Mouse (Mus musculus) layer of hippocampus, postnatal 10 days (tissue): ENCODE results near the gene Eif2s2. TPM values are rescaled to one million over a fixed set of nuclear protein-coding genes. Genes with fewer than 3 reads are reported as not detected.
"Not testable (repeated sequence)": the region's sequence is repeated elsewhere in the genome, so short reads cannot be mapped to it uniquely, and the experiment has no call there.

Source experiments
- DNase-seq, 2 experiments: peaks; one replicate each; pipeline ENCODE4 v3.0.0; 2021; ENCODE audit warnings: low spot score in 2 of 2
- long read RNA-seq: library from polyadenylated mRNA; stranded (forward); transcript quantifications from one replicate; pipeline ENCODE4 v2.0.0, GENCODE M21; 2023
- total RNA-seq, 2 experiments: library from RNA; stranded (reverse); gene quantifications; 2 replicates each; pipeline ENCODE4 v1.2.3; 2021

Eif2s2 gene
- total RNA-seq, result 10 to 100 TPM; 81.3 to 86.1 TPM
- long read RNA-seq, full-length matches to known transcripts, result 250 of 261 reads
- long read RNA-seq, partial matches to known transcripts, result 7 of 261 reads
- long read RNA-seq, other reads (novel, unspliced or antisense), result 4 of 261 reads

DNA sequence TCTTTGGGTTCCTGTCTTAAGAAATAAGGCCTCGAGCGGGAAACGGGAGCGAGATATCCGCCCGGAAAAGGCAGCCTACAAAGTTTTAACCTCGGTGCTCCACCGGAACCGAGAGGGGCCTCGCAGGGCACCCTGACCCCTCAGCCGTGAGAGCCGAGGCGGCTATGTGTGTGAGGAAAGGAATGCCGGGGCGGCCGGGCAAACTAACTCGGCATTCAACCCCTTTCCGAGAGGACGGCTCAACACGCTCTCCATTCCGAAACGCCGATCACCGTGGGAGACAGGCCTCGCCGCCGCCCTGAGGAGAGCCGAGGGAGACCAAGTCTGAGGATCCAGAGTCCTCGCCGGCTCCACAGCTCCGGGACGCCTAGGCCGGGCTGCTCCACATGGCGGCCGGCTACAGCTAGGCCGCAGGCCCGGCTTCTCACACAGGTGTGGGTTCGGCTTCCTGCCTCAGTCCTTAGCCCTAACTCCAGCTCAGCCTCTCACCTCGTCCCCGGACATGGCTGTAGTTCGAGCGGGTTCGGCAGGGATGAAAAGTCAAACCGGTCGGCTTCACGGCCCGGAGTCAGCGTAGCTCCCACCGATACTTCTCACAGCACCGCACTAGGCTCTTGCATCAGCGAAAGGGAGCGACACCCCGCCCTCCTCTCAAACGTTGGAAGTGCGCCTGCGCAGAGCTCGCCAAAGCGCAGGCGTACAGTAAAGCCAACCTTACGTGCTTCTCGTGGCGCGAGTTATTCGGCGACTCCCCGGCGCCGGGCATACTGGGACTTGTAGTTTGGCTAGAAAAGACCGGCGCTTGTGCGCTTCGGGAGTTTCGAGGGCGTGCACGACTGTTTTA is at the start of gene Eif2s2:
TSS of gene Eif2s2 (minus strand) at position 735 of the 844 bp plus-strand sequence.
- DNase-seq, result peak; percentile 95 to 97

- no peak for DNase-seq
These were observed 49.2 kb upstream of the Eif2s2 start for GRCm38 (mm10) chr2:154941952-154942351.

- DNase-seq, result no peak
These were observed 45.0 kb upstream of the Eif2s2 start for GRCm38 (mm10) chr2:154937547-154938390.

DNA sequence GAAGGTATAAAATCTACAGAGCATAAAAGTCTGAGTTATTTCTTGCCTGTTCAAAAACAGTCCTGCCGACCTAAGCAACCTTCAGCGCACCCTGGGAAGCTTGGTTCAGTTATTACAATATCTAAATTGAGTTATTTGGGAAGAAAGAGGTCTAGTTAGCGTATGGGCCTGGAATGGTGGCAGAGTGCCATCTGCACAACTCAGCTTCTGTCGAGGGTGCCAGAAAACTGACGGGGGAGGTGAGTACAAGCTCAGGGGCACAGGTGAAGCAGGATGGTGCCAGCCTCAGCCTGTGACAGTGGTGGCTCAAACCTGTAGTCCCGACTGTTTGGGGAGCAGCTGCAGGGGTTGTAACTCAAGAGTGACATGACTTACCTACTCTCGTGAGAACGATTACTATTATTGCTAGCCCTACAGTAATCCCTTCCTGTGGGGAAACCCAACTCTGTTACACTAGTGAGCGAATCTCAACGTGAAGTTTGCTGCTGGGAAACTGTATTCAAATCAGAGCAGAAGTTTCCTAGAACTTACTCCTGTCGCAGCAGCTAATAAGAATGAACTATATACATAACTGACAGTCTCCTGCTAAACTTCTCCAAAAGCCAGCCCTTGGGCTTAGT is 43.9 kb upstream of the Eif2s2 start:
- DNase-seq, result no peak

DNA sequence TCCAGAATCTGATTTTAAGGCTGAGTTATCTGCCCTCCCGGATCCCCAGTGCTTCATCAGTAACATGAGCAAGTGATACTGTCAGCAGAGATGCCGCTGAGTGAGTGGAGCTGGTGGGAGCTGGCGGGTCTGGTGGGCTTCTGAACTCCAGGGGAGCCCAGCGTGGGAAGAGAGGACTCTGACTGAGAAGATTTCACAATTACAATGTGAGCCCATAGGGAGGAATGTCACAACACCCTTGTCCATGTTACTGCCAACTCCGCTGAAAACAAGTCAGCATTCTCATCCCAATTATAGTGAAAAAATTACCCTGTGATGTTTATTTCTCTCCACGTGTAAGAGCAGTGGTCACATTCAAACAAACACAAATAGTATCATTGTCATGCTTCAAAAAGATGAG is 43.4 kb upstream of the Eif2s2 start:
- DNase-seq, result no peak

- DNase-seq, result peak in 1 of 2 experiments; percentile 20
These were observed 41.1 kb upstream of the Eif2s2 start for GRCm38 (mm10) chr2:154933884-154934283.

- no peak for DNase-seq
These were observed 35.6 kb upstream of the Eif2s2 start for GRCm38 (mm10) chr2:154928298-154928697.

GRCm38 (mm10) chr2:154926843-154927242 is 34.1 kb upstream of the Eif2s2 start:
- DNase-seq, result no peak

DNA sequence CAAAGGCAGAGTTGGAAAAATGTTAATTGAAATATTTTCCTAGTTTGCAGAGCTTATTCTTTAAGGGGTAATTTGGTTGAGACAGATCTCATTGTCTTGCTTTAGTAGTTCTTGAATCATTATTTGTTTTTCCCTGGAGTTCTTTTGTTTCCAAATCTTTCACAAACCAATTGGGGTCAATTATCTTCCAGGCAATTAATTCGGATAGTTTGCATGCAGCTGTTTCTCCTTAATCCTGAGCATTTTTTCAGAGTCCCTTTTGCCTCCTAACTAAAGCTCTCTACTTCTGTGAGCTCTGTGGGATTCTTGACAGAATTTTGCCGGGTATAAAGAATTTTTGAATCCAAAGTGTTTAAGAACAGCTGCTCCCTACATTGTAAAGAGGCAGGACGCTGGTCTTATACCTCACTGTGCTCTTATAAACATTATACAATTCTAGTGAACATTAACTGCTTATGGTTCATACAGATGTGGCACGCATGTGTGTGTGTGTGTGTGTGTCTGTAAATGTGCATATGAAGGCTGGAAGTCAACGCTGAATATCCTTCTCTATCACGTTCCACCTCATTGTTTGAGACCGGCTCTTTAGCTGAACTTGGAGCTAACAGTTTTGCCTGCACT is 32.8 kb upstream of the Eif2s2 start:
- DNase-seq, result no peak

GRCm38 (mm10) chr2:154922134-154922533 is 29.4 kb upstream of the Eif2s2 start:
- not testable (repeated sequence) for DNase-seq

DNA sequence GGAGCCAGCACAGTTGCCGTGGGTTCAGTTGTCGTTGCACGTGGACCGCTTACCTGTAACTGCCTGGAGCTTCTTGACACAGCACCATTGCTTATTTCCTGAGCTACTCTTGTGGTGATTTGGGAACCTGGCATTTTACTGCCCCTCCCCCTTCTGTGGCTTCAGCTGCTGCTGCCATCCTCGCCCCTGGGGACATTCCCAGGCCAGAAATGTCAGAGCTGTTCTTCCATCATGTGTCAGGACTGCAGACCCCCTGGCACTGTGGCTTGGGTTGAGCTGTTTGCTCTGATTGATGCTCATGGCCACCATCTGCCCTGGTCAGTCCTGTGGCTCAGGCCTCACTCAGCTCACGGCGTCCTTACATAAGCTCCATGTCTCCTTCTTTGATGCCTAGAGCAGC is 28.2 kb upstream of the Eif2s2 start:
- no peak for DNase-seq

- no peak for DNase-seq
These were observed 25.3 kb upstream of the Eif2s2 start for GRCm38 (mm10) chr2:154917866-154918641.

DNA sequence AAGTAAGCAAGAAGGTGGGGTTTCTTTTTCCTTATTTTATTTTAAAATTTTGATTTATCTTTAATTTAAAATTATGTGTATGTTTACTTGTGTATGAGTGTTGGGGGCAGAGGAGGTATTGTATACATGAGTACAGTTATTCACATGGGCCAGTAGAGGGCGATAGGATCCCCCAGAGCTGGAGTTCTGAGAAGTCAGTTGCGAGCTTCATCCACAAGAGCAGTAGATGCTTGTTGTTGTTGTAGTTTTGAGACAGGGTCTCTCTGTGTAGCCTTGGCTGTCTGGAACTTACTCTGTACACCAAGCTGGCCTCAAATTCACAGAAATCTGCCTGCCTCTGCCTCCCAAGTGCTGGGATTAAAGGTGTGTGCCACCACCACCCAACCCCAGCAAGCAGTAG is 23.8 kb upstream of the Eif2s2 start:
- peak in 1 of 2 experiments; percentile 24 for DNase-seq

GRCm38 (mm10) chr2:154915922-154916541 is 23.3 kb upstream of the Eif2s2 start:
- no peak for DNase-seq

DNA sequence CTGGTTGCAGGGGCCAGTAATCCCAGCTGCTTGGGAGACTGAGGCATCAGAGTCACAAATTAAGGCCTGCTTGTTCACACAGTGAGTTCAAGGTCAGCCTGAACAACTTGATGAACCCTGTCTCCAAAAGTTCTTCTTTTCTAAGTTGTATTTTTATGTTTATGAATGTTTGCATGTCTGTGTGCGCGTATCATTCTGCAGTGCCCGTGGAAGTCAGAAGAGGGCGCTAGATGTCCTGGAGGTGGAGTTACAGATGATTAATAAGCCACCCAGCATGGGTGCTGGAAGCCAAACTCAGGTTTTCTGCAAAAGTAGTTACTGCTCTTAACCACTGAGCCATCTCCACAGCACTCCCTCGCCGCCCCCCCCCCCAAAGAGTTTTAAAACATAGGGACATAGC is 17.1 kb upstream of the Eif2s2 start:
- DNase-seq, result no peak

GRCm38 (mm10) chr2:154908223-154908622 is 15.5 kb upstream of the Eif2s2 start:
- not testable (repeated sequence) for DNase-seq

DNA sequence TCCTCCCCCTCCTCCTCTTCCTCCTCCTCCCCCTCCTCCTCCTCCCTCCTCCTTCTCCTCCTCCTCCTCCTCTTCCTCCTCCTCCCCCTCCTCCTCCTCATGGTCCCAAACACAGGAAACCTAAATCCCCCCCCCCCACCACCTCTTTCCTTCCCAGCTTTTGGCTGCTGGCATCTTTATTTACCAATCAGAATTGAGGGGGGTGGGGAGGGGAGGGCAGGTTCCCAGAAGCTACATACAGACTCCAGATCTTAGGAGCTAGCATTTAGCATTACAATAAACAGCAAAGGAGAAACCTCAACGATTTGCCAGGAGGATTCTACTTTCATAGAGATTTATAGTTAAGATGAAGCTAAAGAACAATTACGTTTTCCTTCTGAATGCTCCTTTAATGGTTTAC is 13.1 kb upstream of the Eif2s2 start:
- no peak for DNase-seq

GRCm38 (mm10) chr2:154902111-154902510 is 9.4 kb upstream of the Eif2s2 start:
- DNase-seq, result no peak

GRCm38 (mm10) chr2:154899412-154899811 is 6.7 kb upstream of the Eif2s2 start:
- not testable (repeated sequence) for DNase-seq

DNA sequence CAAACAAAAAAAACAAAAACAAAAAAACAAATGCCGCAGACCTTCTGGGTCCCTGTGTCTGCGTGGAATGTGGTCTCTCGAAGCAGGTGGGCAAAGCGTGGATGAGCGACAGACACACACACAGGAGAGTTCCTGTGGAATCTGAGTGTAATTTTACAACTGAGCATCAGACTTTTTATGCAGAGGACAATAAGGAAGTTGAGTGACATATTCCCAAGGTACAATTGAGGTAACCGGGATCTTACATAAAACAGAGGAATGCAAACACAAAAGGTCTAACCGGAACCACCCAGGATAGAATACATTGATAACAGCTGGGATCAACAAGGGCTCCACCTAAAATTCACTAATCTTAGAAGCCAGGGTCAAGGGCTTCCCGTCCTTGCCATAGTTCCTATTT is 6.3 kb upstream of the Eif2s2 start:
- DNase-seq, result not testable (repeated sequence)
